Mouse (Mus musculus) Muller cell, postnatal 12 days (primary cell): Measurements from ENCODE around the gene Stat2.
A peak's percentile ranks its signal among the peaks of the same experiment; 100 is the strongest.

Experiments
- DNase-seq: peaks from one replicate; pipeline ENCODE4 v3.0.0-alpha.2; 2015; ENCODE audit errors: inconsistent ontology term

Stat2 gene

GRCm38 (mm10) chr10:128270287-128270841 is at the start of gene Stat2:
TSS of gene Stat2 (plus strand) at chr10:128270559.
- DNase-seq = peak; percentile 99

- no peak for DNase-seq
These were observed 48.6 kb upstream of the Stat2 start for GRCm38 (mm10) chr10:128221533-128222286.

GRCm38 (mm10) chr10:128225064-128225463 is 45.3 kb upstream of the Stat2 start:
- no peak for DNase-seq

DNA sequence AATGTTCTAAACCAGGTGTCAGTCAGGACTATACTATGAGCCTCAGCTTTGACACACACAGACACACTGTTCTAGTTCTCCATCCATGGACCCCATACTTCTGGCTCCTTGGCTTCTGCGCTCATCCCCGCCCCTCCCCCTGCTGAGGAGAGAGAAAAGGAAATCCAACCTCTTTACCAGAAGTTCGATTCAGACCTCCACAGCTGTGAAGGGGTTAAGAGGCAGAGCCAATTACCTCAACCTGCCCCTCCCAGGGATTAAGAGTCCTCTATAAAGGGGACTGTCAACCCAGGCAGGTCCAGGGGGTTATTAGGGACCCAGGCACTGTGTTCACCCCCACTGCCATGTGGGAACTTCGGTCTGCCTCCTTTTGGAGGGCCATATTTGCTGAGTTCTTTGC is 44.8 kb upstream of the Stat2 start, which contains the start of gene Mip:
Gene Mip (plus strand): TSS at position 301 of the 400 bp plus-strand sequence.
- no peak for DNase-seq

DNA sequence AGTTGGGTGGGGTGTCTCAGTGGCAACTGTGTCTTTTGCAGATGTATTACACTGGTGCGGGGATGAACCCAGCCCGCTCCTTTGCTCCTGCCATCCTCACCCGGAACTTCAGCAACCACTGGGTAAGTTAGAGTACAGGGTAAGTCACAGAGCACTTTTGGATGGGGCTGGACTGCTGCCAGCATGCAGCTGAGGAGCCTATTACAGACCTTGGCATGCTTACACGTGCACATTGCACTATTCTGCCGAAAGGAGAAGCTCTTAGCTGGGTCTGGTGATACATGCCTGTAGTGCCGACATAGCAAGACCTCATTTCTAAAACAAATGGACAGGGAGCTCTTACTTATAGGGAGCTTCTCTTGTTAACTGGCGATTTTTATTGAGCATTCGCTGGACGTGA is 42.8 kb upstream of the Stat2 start:
- DNase-seq = no peak

DNA sequence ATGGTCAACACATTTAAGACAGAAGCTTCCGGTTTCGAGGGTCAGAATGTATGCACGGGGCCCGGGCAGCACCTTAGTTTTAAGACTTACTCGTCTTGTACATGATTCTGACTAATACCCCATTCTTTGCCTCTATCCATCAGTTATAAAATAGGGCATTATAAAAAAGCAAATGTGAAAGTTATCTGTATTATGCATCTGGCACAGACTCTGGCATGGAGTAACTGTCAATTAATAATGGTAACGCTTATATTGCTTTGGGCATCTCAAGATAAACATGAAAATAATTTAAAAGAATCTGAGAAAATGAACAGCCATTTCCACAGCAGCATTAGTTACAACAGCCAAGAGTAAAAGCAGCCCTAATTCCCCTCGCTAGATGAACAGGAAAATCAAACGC is 42.4 kb upstream of the Stat2 start:
- DNase-seq = no peak

GRCm38 (mm10) chr10:128230582-128230981 is 39.8 kb upstream of the Stat2 start:
- DNase-seq = no peak

DNA sequence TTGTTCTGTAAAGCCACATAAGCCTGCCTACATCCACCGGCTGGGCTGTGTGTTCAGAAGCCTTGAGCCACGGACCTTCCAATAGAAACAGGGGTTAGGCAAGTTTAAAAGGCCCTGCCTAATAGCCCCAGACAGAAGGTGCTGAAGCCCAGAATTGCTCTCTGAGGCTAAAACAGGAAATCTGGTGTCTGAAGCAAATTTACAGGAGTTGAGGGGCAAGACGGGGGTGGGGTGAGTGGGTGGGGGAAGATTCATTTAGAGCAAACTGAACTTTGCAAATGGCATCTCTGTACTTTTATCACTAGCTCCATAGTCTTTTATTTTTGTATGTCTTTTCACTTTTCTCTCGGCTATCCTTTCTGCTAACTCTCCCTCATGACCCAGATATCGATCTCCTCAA is 39.2 kb upstream of the Stat2 start:
- DNase-seq = no peak

DNA sequence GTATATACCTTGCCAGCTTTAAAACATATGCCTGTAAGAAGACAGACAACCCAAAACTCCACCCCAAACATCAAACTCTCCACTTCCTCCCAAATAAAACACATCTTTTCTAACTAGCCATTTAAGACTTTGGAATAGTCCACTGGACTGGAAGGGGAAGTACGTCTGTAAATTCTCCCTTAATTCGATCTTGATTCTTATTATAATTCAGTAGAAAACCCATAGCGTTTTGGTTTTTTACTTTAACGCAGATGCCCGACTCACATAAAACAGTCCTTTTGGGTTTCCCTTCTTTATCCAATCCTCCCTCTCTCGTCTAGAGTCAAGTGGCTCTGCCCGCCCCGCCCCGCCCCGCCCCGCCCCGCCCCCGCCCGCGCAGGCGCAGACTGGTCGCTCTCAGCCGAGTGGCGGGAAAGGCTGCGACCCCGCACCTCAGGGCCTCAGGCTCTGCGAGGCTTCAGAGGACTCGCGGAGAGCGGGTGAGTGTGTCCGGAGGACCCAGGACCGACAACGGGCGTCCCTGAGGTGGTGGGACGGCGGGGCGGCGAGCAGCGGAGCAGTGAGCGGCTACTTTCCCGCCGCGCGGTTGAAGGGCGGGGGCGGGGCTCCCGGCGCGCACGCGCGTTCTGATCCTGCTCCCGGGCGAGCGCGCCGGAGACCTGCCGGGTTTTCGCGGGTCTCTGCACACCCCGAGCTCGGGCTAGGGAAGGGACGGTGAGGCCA is 38.5 kb upstream of the Stat2 start, which contains the start of gene Timeless:
Gene Timeless (plus strand): TSS at position 369 of the 723 bp plus-strand sequence.
- DNase-seq = peak; percentile 90

DNA sequence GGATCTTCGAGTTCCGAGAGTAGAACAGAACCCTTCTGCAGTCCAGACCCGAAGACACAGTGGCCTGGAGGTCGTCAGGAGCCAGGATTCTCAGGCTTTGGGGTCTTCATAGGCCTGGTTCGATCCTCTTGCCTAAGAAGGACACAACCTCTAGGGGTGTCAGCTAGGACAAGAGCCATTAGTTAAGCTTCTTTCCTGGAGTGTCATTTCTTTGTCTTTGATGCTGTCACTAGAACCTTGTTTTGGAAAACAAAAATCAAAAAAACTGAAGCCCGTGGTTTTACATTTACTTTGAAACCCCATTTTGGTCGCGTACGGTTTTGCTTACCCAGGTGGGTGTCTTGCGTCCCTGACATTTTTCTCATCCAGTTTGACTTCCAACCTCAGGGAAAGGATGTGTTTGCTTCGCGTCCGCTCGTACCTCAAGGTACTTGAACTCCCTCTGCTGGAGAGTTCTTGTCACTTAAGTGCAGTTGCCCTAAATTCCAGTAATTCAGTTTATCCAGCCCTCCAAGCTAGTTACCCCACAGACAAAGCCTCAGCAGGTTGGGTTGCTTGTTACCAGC is 37.9 kb upstream of the Stat2 start:
- peak; percentile 78 for DNase-seq

- DNase-seq = no peak
These were observed 34.0 kb upstream of the Stat2 start for GRCm38 (mm10) chr10:128236321-128236720.

GRCm38 (mm10) chr10:128237807-128238480 is 32.4 kb upstream of the Stat2 start:
- no peak for DNase-seq

GRCm38 (mm10) chr10:128239140-128239539 is 31.2 kb upstream of the Stat2 start:
- no peak for DNase-seq

GRCm38 (mm10) chr10:128240131-128240530 is 30.2 kb upstream of the Stat2 start:
- DNase-seq = no peak

GRCm38 (mm10) chr10:128243252-128243651 is 27.1 kb upstream of the Stat2 start:
- DNase-seq = no peak

GRCm38 (mm10) chr10:128244121-128244520 is 26.2 kb upstream of the Stat2 start:
- DNase-seq = no peak

DNA sequence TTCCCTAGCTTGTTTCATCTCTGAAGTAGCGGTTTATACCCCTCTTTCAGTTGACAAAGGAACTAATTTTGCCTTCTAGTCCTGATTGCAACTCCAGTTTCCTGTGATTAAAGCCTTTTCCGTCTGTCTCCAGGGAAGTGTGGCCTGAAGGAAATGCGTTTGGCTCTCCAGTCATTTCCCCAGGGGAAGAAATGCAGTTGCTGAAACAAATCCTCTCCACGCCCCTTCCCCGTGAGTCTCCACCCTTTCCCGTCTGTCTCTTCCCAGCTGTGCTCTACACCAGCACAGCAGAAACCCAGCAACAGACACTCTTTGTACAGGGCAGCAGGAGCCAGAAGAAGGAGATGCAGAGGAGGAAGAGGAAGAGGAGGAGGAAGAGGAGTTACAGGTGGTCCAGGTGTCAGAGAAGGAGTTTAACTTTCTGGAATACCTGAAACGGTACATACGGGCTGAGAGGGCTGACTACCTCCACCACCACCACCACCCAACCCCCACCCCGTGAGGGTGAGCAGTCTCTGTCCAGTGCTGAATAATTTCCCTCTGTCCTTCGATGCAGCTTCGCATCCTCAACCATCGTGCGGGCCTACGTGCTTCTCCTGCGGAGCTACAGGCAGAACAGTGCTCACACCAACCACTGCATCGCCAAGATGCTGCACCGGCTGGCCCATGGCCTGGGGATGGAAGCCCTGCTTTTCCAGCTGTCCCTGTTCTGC is 23.2 kb upstream of the Stat2 start:
- DNase-seq = no peak

DNA sequence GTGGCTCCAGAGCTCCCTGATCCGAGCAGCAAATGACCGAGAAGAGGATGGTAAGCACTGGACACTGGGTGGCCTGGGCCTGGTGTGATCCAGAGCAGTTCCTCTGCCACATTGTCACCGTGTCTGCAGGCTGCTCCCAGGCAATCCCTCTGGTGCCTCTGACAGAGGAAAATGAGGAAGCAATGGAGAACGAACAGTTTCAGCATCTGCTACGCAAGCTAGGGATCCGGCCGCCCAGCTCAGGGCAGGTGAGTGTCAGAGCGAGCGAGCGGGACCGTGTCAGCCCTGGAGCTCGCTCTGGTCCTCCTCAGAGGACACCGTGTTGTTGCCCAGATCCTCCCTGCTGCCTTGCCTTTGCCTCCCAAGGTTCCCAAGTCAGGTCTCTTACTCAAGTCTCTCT is 19.8 kb upstream of the Stat2 start:
- DNase-seq = no peak

DNA sequence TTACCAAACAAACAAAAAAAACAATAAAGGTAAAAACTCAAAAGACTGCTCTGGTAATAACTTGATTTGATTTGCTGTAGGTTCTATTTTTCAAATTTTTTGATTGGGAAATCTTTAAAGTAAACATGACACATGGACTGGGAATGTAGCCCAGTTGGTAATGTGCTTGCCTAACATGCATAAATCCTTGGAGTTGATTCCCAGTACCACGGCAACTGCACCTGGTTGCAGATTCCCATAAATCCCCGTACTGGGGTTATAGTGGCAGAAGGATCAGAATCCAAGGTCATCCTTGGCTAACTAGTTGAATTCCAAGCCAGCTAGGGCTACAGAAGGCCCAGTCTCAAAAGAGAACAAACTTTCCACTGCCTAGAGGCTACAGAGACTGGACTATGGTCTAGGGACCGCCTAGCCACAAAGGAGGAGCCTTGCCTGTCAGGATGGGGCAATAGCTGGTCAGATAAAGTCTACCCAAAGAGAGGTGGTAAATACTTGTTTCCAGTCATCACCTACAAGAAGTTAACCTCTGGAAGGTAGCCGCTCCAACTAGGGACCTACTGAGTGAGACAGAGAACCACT is 16.6 kb upstream of the Stat2 start, which contains the start of gene Apon:
Gene Apon (plus strand): TSS at position 420 of the 579 bp plus-strand sequence.
- no peak for DNase-seq

DNA sequence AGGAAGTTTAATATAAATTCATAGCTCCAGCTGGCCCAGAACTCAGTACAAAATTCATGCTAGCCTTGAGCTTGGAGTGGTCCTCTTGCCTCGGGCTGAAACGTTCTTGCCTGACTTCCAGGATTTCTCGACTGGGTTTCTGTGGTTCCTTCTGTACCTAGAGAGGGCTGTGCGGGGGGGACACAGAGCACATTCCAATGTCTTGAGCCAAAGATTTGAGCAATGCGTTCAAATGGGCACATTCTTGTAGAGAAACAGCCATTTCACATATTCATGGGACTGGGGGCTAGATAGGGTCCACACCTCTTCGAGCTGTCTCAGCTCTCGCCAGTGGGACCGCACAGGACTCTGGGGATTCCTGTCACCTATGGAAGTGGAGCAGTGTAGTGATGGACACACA is 14.4 kb upstream of the Stat2 start:
- DNase-seq = no peak

GRCm38 (mm10) chr10:128256328-128256727 is 14.0 kb upstream of the Stat2 start:
- no peak for DNase-seq
